Mouse (Mus musculus) liver, adult 2 months (tissue): Measurements from ENCODE around the gene Pla2g2c. TPM values are rescaled to one million over a fixed set of nuclear protein-coding genes. Genes with fewer than 3 reads are reported as not detected.

Experiments used
- DNase-seq: peaks from one replicate; pipeline ENCODE4 v3.0.0-alpha.2; 2011; ENCODE audit warnings: low read depth, low spot score; ENCODE audit errors: extremely low read depth
- H3K27ac ChIP-seq: fragments of 200-500 bp; replicated peaks from 2 replicates; pipeline ENCODE4 v1.5.1; 2012; ENCODE audit warnings: low read depth, mild to moderate bottlenecking, control low read depth, inconsistent platforms, low read length; ENCODE audit not compliant: insufficient read depth
- H3K27me3 ChIP-seq: fragments of 200-500 bp; 2 replicates; pipeline ENCODE4 v1.6.1; 2012; ENCODE audit warnings: mild to moderate bottlenecking, moderate library complexity, low read length, inconsistent platforms; ENCODE audit not compliant: control insufficient read depth, insufficient read depth
- H3K36me3 ChIP-seq: fragments of 200-500 bp; 2 replicates; pipeline ENCODE4 v1.6.1; 2012; ENCODE audit warnings: low read length, inconsistent platforms; ENCODE audit not compliant: control insufficient read depth, insufficient read depth
- H3K4me1 ChIP-seq: fragments of 200-500 bp; 2 replicates; pipeline ENCODE4 v1.6.1; 2011; ENCODE audit warnings: low read length; ENCODE audit not compliant: control insufficient read depth, insufficient read depth
- H3K4me3 ChIP-seq: fragments of 200-500 bp; 2 replicates; pipeline ENCODE4 v1.5.1; 2011; ENCODE audit warnings: low read depth, mild to moderate bottlenecking, control low read depth, low read length, moderate library complexity; ENCODE audit not compliant: insufficient read depth
- H3K79me2 ChIP-seq: fragments of 200-500 bp; 2 replicates; pipeline ENCODE4 v1.6.1; 2012; ENCODE audit warnings: inconsistent platforms, mild to moderate bottlenecking, low read length, moderate library complexity; ENCODE audit not compliant: control insufficient read depth, insufficient read depth
- H3K9ac ChIP-seq: fragments of 200-500 bp; 2 replicates; pipeline ENCODE4 v1.6.1; 2012; ENCODE audit warnings: low read depth, mild to moderate bottlenecking, control low read depth, inconsistent platforms, low read length
- CTCF ChIP-seq: fragments of 200-500 bp; IDR thresholded peaks from 2 replicates; pipeline ENCODE4 v1.5.1; 2011; ENCODE audit warnings: low read depth, low read length, control low read depth
- POLR2A ChIP-seq: fragments of 200-500 bp; IDR thresholded peaks from 2 replicates; pipeline ENCODE4 v1.6.1; 2011; ENCODE audit warnings: low read length, control low read depth; ENCODE audit not compliant: insufficient read depth; ENCODE audit errors: extremely low read depth
- WGBS: fragments of 180-500 bp; shearing (Covaris S2); methylation state at CpG from one replicate; pipeline ENCODE4 v1.1.7; 2018; 5-methylcytosine and 5-hydroxymethylcytosine counted together
- polyA plus RNA-seq: library from polyadenylated mRNA; depleted of rRNA; stranded (reverse); fragments of >200 nt; gene quantifications from 2 replicates; pipeline ENCODE4 v1.2.3, GENCODE M21; 2012; rRNA removed
- total RNA-seq: library from RNA; depleted of rRNA; stranded (reverse); fragments of >200 nt; gene quantifications from 2 replicates; pipeline ENCODE4 v1.2.3, GENCODE M21; 2014; rRNA removed

Pla2g2c gene
- total RNA-seq (not detected in 2 replicates), polyA plus RNA-seq (not detected in 2 replicates)

- no peak for DNase-seq
- 55% methylated on average over 18 of the region's 18 CpGs for WGBS
- H3K4me3 ChIP-seq, result no peak within 1 kb of the TSS
- no peaks in the 10 kb centered on the region for H3K36me3 ChIP-seq
- H3K79me2 ChIP-seq, result no peaks in the 10 kb centered on the region
- TF ChIP-seq POLR2A (no peak), CTCF (no peak)
- H3K9ac ChIP-seq, result no peak within 1 kb of the TSS
- no peaks in the 10 kb centered on the region for H3K27me3 ChIP-seq
- H3K4me1 ChIP-seq, result peaks cover 4% of the 10 kb centered on the region; the same call in 1 of the 2 replicates
- H3K27ac ChIP-seq, result peak within 1 kb of the TSS; percentile 32
Observed at GRCm38 (mm10) chr4:138724354-138725126, at the start of gene Pla2g2c. TSS of gene Pla2g2c (plus strand) at chr4:138724792.

GRCm38 (mm10) chr4:138676480-138676879 lies 48.1 kb upstream of the Pla2g2c start:
- Histone ChIP-seq H3K27ac (no peak overlapping the region), H3K36me3 (no peaks in the 10 kb centered on the region), H3K9ac (no peak overlapping the region), H3K79me2 (no peaks in the 10 kb centered on the region), H3K27me3 (no peaks in the 10 kb centered on the region), H3K4me1 (no peaks in the 10 kb centered on the region; the same call in 1 of the 2 replicates), H3K4me3 (no peak overlapping the region)
- no peak for DNase-seq
- no peak for TF ChIP-seq CTCF
- no peak for TF ChIP-seq POLR2A
- WGBS, result 12% methylated on average over 16 of the region's 16 CpGs

- no peak overlapping the region for H3K27ac ChIP-seq
- no peaks in the 10 kb centered on the region for H3K79me2 ChIP-seq
- no peaks in the 10 kb centered on the region; the same call in 1 of the 2 replicates for H3K4me1 ChIP-seq
- no peak for DNase-seq
- H3K9ac ChIP-seq, result no peak overlapping the region
- TF ChIP-seq POLR2A, result no peak
- no peak for TF ChIP-seq CTCF
- 20% methylated on average over 16 of the region's 16 CpGs for WGBS
- no peaks in the 10 kb centered on the region for H3K36me3 ChIP-seq
- H3K27me3 ChIP-seq, result no peaks in the 10 kb centered on the region
- H3K4me3 ChIP-seq, result no peak overlapping the region
Observed at GRCm38 (mm10) chr4:138677579-138677978, 47.0 kb upstream of the Pla2g2c start.

- no peak for DNase-seq
- Histone ChIP-seq H3K27me3 (0 out of 2 replicates have a peak, but pooled peaks cover 3% of the 10 kb centered on the region), H3K9ac (no peak overlapping the region), H3K4me1 (no peaks in the 10 kb centered on the region; the same call in 1 of the 2 replicates), H3K4me3 (no peak overlapping the region), H3K79me2 (no peaks in the 10 kb centered on the region), H3K27ac (no peak overlapping the region), H3K36me3 (no peaks in the 10 kb centered on the region)
- TF ChIP-seq CTCF (no peak), POLR2A (no peak)
- WGBS, result 72% methylated on average over 4 of the region's 4 CpGs
Observed at GRCm38 (mm10) chr4:138680124-138680523, 44.5 kb upstream of the Pla2g2c start.

GRCm38 (mm10) chr4:138682760-138683159 lies 41.8 kb upstream of the Pla2g2c start:
- DNase-seq, result no peak
- peaks cover 3% of the 10 kb centered on the region; the same call in 1 of the 2 replicates for H3K27me3 ChIP-seq
- H3K36me3 ChIP-seq, result no peaks in the 10 kb centered on the region
- TF ChIP-seq POLR2A (no peak), CTCF (no peak)
- no peak overlapping the region for H3K9ac ChIP-seq
- 65% methylated on average over 2 of the region's 2 CpGs for WGBS
- H3K27ac ChIP-seq, result no peak overlapping the region
- no peak overlapping the region for H3K4me3 ChIP-seq
- no peaks in the 10 kb centered on the region for H3K79me2 ChIP-seq
- no peaks in the 10 kb centered on the region; the same call in 1 of the 2 replicates for H3K4me1 ChIP-seq

- TF ChIP-seq CTCF, result no peak
- TF ChIP-seq POLR2A, result no peak
- Histone ChIP-seq H3K4me1 (no peaks in the 10 kb centered on the region), H3K4me3 (no peak overlapping the region), H3K36me3 (no peaks in the 10 kb centered on the region), H3K9ac (no peak overlapping the region), H3K27me3 (peaks cover 3% of the 10 kb centered on the region; the same call in 1 of the 2 replicates), H3K79me2 (no peaks in the 10 kb centered on the region), H3K27ac (no peak overlapping the region)
- DNase-seq, result no peak
- 78% methylated on average over 6 of the region's 6 CpGs for WGBS
Observed at GRCm38 (mm10) chr4:138685813-138686212, 38.8 kb upstream of the Pla2g2c start.
